Mouse (Mus musculus): ENCODE measurements at regions not wholly inside any gene's neighbourhood (a gene's known extent, or its start where the extent isn't known, plus 50 kb on each side); places are given as distances from the start of the nearest gene placed in this dataset.
"Not testable (repeated sequence)": the region's sequence is repeated elsewhere in the genome, so short reads cannot be mapped to it uniquely, and the experiment has no call there.

GRCm38 (mm10) chr2:48315306-48315705, 498.6 kb upstream of the Acvr2a start:
- DNase-seq (ENCODE audit: low read depth) = no peak

- no peak for DNase-seq (ENCODE audit: low read depth)
Observed at GRCm38 (mm10) chr2:48316180-48316889, 497.6 kb upstream of the Acvr2a start.

GRCm38 (mm10) chr2:48317821-48318220, 496.1 kb upstream of the Acvr2a start:
- no peak for DNase-seq (ENCODE audit: low read depth)

GRCm38 (mm10) chr2:48318384-48319030, 495.4 kb upstream of the Acvr2a start:
- no peak for DNase-seq (ENCODE audit: low read depth)

- DNase-seq (ENCODE audit: low read depth) = no peak
Observed at GRCm38 (mm10) chr2:48321471-48321870, 492.4 kb upstream of the Acvr2a start.

GRCm38 (mm10) chr2:48322278-48322677, 491.6 kb upstream of the Acvr2a start:
- no peak for DNase-seq (ENCODE audit: low read depth)

- no peak for DNase-seq (ENCODE audit: low read depth)
Observed at GRCm38 (mm10) chr2:48328204-48328603, 485.7 kb upstream of the Acvr2a start.

- DNase-seq (ENCODE audit: low read depth) = no peak
Observed at GRCm38 (mm10) chr2:48332783-48333182, 481.1 kb upstream of the Acvr2a start.

GRCm38 (mm10) chr2:48348021-48348420, 465.9 kb upstream of the Acvr2a start:
- no peak for DNase-seq (ENCODE audit: low read depth)

- DNase-seq (ENCODE audit: low read depth) = no peak
Observed at GRCm38 (mm10) chr2:48349794-48350193, 464.1 kb upstream of the Acvr2a start.

GRCm38 (mm10) chr2:48350206-48350605, 463.7 kb upstream of the Acvr2a start:
- DNase-seq (ENCODE audit: low read depth) = no peak

- not testable (repeated sequence) for DNase-seq (ENCODE audit: low read depth)
Observed at GRCm38 (mm10) chr2:48371572-48371971, 442.3 kb upstream of the Acvr2a start.

GRCm38 (mm10) chr2:48373086-48373485, 440.8 kb upstream of the Acvr2a start:
- DNase-seq (ENCODE audit: low read depth) = no peak

GRCm38 (mm10) chr2:48374302-48374701, 439.6 kb upstream of the Acvr2a start:
- DNase-seq (ENCODE audit: low read depth) = no peak

- no peak for DNase-seq (ENCODE audit: low read depth)
Observed at GRCm38 (mm10) chr2:48378160-48378559, 435.7 kb upstream of the Acvr2a start.

- no peak for DNase-seq (ENCODE audit: low read depth)
Observed at GRCm38 (mm10) chr2:48378749-48379148, 435.2 kb upstream of the Acvr2a start.

- DNase-seq (ENCODE audit: low read depth) = no peak
Observed at GRCm38 (mm10) chr2:48380140-48380539, 433.8 kb upstream of the Acvr2a start.

GRCm38 (mm10) chr2:48380786-48381185, 433.1 kb upstream of the Acvr2a start:
- DNase-seq (ENCODE audit: low read depth) = no peak

- DNase-seq (ENCODE audit: low read depth) = no peak
Observed at GRCm38 (mm10) chr2:48381481-48382075, 432.3 kb upstream of the Acvr2a start.

- DNase-seq (ENCODE audit: low read depth) = no peak
Observed at GRCm38 (mm10) chr2:48398504-48398903, 415.4 kb upstream of the Acvr2a start.

GRCm38 (mm10) chr2:48399191-48399590, 414.7 kb upstream of the Acvr2a start:
- DNase-seq (ENCODE audit: low read depth) = no peak

- DNase-seq (ENCODE audit: low read depth) = no peak
Observed at GRCm38 (mm10) chr2:48402813-48403212, 411.1 kb upstream of the Acvr2a start.

GRCm38 (mm10) chr2:48404460-48404859, 409.4 kb upstream of the Acvr2a start:
- no peak for DNase-seq (ENCODE audit: low read depth)
